ENCODE assay signal across 8 mouse cellular contexts in genomic region chr13:101213121-101213916, GRCm38 (mm10).
A peak's percentile ranks its signal among the peaks of the same experiment; 100 is the strongest.
DNase-seq lines count a peak whose midpoint lies in the region; ATAC-seq and TF ChIP-seq lines count a peak whose summit lies in the region.
"Had no signal": no experiment of that assay in that cellular context is flagged by ENCODE, and none has a peak within 500 bp of the region (broad histone marks: within the 10 kb centered on the region; RNA-seq: fewer than 3 reads in every experiment).

No protein-coding gene starts in this region.

- H3K4me1 ChIP-seq in hindbrain, embryonic 12.5 days = peaks cover 20% of the 10 kb centered on the region

- intact Hi-C loops in left cerebral cortex, adult 2 months (cut with DNase I) = no loop called here
- intact Hi-C loops in left cerebral cortex, postnatal 36 days (cut with DNase I) = no loop called here

- H3K27ac ChIP-seq in left cerebral cortex, adult 2 months = peak overlapping the region; percentile 72
- H3K27ac ChIP-seq in hindbrain, embryonic 12.5 days = peak overlapping the region; percentile 52; the same call in 1 of the 2 replicates

- peak; percentile 49 for ATAC-seq in hindbrain, embryonic 12.5 days (ENCODE audit: low FRiP score)
- ATAC-seq in erythroblast, adult 5-6 weeks (replicated peaks; ENCODE audit: low FRiP score, poor library complexity, severe bottlenecking) = no peak
- ATAC-seq: Patski had no signal

- H3K9ac ChIP-seq in hindbrain, embryonic 12.5 days = no peak overlapping the region

- no peaks in the 10 kb centered on the region for H3K36me3 ChIP-seq in hindbrain, embryonic 12.5 days

- DNase-seq in left cerebral cortex, adult 2 months (ENCODE audit: extremely low spot score in 1 of 2, low spot score in 2 of 2) = peak in 1 of 2 experiments; percentile 54
- no peak for DNase-seq in left cerebral cortex, postnatal 36 days (ENCODE audit: low spot score in 2 of 2)
- peak; percentile 51 to 56 for DNase-seq in cerebellum, postnatal 36 days
- peak; percentile 90 for DNase-seq in retina, postnatal 1 day
- no peak for DNase-seq in heart, adult 18-20 months

- H3K9me3 ChIP-seq in hindbrain, embryonic 12.5 days (replicated peaks) = no peaks in the 10 kb centered on the region

- 37% methylated on average over 13 of the region's 13 CpGs for WGBS in hindbrain, embryonic 12.5 days

- no peak overlapping the region for H3K4me2 ChIP-seq in hindbrain, embryonic 12.5 days (replicated peaks)

- 0 out of 2 replicates have a peak, but pooled peaks cover 2% of the 10 kb centered on the region for H3K27me3 ChIP-seq in hindbrain, embryonic 12.5 days
- H3K27me3 ChIP-seq: Patski had no signal

- no peak for TF ChIP-seq CTCF in left cerebral cortex, adult 2 months (IDR thresholded peaks at IDR 0.05)

- H3K4me3 ChIP-seq in left cerebral cortex, adult 2 months = no peak overlapping the region
- H3K4me3 ChIP-seq in hindbrain, embryonic 12.5 days = no peak overlapping the region

Comparison
In these comparisons a context has a peak if more than half of its experiments do, and no peak if none do; other contexts are left out.
1. DNase-seq: peak in cerebellum, postnatal 36 days (2 of 2) and retina, postnatal 1 day (single experiment); none in left cerebral cortex, postnatal 36 days (0 of 2) and heart, adult 18-20 months (0 of 2).